Mouse (Mus musculus) gastrocnemius, postnatal 10 days (tissue): ENCODE measurements around the gene B830017H08Rik. TPM values are rescaled to one million over a fixed set of nuclear protein-coding genes. Genes with fewer than 3 reads are reported as not detected.

Experiments
- DNase-seq: peaks from one replicate; pipeline ENCODE4 v3.0.0; 2021; ENCODE audit warnings: mixed read lengths
- total RNA-seq, 2 experiments: library from RNA; stranded (reverse); gene quantifications; 2 replicates each; pipeline ENCODE4 v1.2.3; 2021

Gene B830017H08Rik
- total RNA-seq, 2 experiments from 2014 or later, result not detected

- DNase-seq, result no peak
These were observed 18.9 kb downstream of the B830017H08Rik start for GRCm38 (mm10) chr16:17851860-17852259.

GRCm38 (mm10) chr16:17853263-17853662, 20.3 kb downstream of the B830017H08Rik start:
- DNase-seq, result no peak

GRCm38 (mm10) chr16:17857157-17857556, 24.2 kb downstream of the B830017H08Rik start:
- DNase-seq, result no peak

DNA sequence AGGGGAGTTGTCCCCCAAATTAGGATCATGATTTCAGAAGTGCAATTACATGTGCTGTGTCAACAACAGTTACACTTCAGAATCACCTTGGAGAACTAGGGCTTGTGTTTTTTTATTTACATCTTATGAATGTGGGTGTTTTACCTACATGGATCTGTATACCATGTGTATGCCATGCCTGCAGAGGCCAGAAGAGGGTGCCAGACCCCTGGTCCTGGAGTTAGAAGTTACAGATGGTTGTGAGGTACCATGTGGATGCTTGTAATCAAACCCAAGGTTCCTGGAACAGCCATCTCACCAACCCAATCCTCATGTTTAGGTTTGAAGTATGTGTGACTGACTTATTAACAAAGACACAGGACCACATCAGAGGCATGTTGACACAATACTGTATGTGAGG, 25.7 kb downstream of the B830017H08Rik start:
- no peak for DNase-seq

GRCm38 (mm10) chr16:17865293-17865692, 32.4 kb downstream of the B830017H08Rik start:
- no peak for DNase-seq

DNA sequence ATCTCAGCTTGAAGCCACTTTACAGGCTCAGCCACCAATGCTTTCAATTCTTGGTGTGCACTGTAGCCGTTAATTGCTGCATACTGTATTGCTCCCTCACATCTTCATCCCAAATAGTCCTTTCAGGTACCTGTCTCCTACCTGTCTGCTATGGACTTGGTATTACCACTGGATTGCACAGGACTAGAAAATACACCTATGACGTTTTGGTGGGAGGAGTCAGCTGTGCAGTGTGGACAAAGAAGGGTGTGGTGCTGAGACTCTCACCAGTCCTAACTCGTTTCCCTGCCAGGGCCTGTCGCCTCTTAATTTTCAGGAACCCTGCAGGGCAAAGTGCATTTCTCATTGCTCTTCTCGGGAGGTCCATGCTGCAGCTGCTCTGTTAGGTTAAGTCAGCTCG, 32.8 kb downstream of the B830017H08Rik start:
- DNase-seq, result no peak

DNA sequence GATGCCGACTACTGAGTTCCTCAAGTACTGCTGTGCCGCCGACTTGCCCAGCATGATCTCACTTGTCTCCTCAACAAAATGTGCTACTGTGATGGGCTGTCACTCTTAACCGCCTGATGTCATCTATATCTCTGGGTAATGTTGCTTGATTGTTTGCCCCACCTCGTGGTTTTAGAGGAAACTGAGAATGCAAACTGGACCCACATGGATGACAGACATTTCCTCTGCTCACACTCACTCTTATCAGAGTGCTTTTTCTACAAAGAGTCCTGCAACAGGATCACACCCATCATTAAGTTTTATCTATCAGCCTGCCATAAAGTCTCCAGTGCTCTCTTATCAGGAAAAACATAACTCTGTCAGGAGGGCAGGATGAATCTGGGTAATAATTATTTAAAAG, 38.3 kb downstream of the B830017H08Rik start:
- no peak for DNase-seq

DNA sequence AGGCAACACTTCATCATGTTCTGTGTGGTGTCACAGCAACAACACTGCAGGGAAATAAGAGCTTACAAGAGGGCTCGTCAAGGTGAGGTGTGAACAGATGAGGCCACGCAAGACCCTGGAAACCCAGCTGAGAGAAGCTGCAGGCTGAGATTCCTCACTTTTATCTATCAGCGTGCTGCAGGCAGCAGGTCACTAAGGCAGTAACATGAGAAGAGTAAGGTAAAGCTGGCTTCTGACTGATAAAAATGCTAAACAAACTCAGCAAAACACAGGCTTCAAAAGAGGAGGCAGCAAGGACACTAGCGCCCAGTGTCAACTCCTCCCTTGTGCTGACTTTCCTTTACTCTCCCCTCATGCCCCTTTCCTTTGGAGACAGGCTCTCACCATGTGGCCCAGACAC, 40.1 kb downstream of the B830017H08Rik start:
- no peak for DNase-seq

- no peak for DNase-seq
These were observed 42.3 kb downstream of the B830017H08Rik start for GRCm38 (mm10) chr16:17875174-17875573.

- no peak for DNase-seq
These were observed 43.2 kb downstream of the B830017H08Rik start for GRCm38 (mm10) chr16:17876096-17876495.

GRCm38 (mm10) chr16:17879571-17879970, 46.6 kb downstream of the B830017H08Rik start:
- no peak for DNase-seq

DNA sequence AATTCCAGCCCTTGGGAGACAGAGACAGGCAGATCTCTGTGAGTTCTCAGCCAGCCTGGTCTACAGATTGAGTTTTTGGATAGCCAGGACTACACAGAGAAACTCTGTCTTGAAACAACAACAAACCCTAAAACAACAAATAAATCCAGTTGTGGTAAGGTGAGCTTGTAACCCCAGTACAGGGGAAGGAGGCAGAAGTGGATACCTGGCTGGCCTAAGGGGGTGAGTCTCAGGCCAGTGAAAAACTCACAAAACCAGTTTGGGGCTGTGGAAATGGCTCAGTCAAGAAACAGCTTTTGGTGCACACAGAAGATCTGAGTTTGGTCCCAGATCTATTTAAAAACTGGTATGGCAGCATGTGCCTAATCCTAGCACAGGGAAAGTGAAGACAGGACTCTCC, 49.3 kb downstream of the B830017H08Rik start:
- DNase-seq, result no peak

DNA sequence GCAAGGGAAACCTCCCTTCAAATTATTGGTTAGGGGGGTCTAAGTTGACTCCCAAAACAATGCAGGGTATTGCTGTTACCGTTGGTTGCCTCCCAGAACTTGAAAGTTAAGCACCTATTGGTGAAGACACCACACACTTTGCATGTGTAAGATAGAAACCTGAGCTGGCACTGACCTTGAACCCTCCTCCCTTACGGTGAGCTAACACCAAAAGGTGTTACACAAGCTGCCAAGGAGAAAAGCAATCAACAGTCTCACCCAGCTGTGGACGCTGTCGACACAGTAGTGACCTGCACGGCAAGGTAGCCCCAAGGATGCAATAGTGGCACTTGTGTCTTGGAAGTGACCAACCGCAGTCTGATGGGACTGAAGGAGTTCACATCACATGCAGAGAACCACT, 51.2 kb downstream of the B830017H08Rik start:
- DNase-seq, result no peak

Other genes with a start within 250 kb of the B830017H08Rik start
- 1 to 10 TPM; 1.6 to 2.7 TPM for gene Slc7a4, start 249.9 kb upstream of the B830017H08Rik start, total RNA-seq
- gene Smpd4, start 213.8 kb upstream of the B830017H08Rik start, total RNA-seq, result 10 to 100 TPM; 13.6 to 21.6 TPM
- 1 to 10 TPM; 2.2 to 2.5 TPM for gene Ccdc74a, start 186.7 kb upstream of the B830017H08Rik start, total RNA-seq
- 10 to 100 TPM; 24.5 to 34.9 TPM for gene Med15, start 100.2 kb upstream of the B830017H08Rik start, total RNA-seq
- 10 to 100 TPM; 22.5 to 28.3 TPM for gene Klhl22, start 73.5 kb upstream of the B830017H08Rik start, total RNA-seq
- gene Scarf2, start 35.8 kb upstream of the B830017H08Rik start, total RNA-seq, result 10 to 100 TPM; 17.3 to 25.4 TPM
- 1 to 10 TPM; 1.0 to 2.1 TPM for gene Car15, start 5.2 kb downstream of the B830017H08Rik start, total RNA-seq
- under 1 TPM; 0.09 to 0.14 TPM for gene Gm20518, start 58.5 kb downstream of the B830017H08Rik start, total RNA-seq
- under 1 TPM in 1 of 2 experiments, not detected in 1; 0.14 TPM for gene Tssk1, start 61.1 kb downstream of the B830017H08Rik start, total RNA-seq
- 10 to 100 TPM; 36.7 to 40.4 TPM for gene Dgcr2, start 65.4 kb downstream of the B830017H08Rik start, total RNA-seq
- gene Tssk2, start 65.5 kb downstream of the B830017H08Rik start, total RNA-seq, result not detected
- 10 to 100 TPM; 11.0 to 13.8 TPM for gene Ess2, start 78.2 kb downstream of the B830017H08Rik start, total RNA-seq
- not detected for gene Gsc2, start 81.9 kb downstream of the B830017H08Rik start, total RNA-seq
- 10 to 100 TPM in 1 of 2 experiments, 1 to 10 TPM in 1; 9.9 to 11.5 TPM for gene Slc25a1, start 95.1 kb downstream of the B830017H08Rik start, total RNA-seq
- under 1 TPM in 1 of 2 experiments, not detected in 1; 0.41 TPM for gene Vpreb2, start 147.3 kb downstream of the B830017H08Rik start, total RNA-seq
- gene Dgcr6, start 219.7 kb downstream of the B830017H08Rik start, total RNA-seq, result 10 to 100 TPM; 25.8 to 28.8 TPM